ENCODE assay signal across 8 mouse cellular contexts in genomic region chr15:102326022-102326576, GRCm38 (mm10). TPM values are rescaled to one million over a fixed set of nuclear protein-coding genes. Genes with fewer than 3 reads are reported as not detected.
A peak's percentile ranks its signal among the peaks of the same experiment; 100 is the strongest.
DNase-seq lines count a peak whose midpoint lies in the region; ATAC-seq and TF ChIP-seq lines count a peak whose summit lies in the region.

Gene Pfdn5 (plus strand): TSS chr15:102326116.

- peaks cover 3% of the 10 kb centered on the region; the same call in 1 of the 2 replicates for H3K4me1 ChIP-seq in bone marrow, adult 2 months (ENCODE audit: control insufficient read depth, insufficient read depth, low read length)
- peaks cover 4% of the 10 kb centered on the region; the same call in 1 of the 2 replicates for H3K4me1 ChIP-seq in embryonic facial prominence, embryonic 14.5 days (ENCODE audit: control insufficient read depth, insufficient read depth, low read length)
- H3K4me1 ChIP-seq in heart, adult 2 months (ENCODE audit: control insufficient read depth, insufficient read depth, low read length), result peaks cover 3% of the 10 kb centered on the region
- peaks cover 6% of the 10 kb centered on the region; the same call in 1 of the 2 replicates for H3K4me1 ChIP-seq in kidney, adult 2 months (ENCODE audit: control insufficient read depth, insufficient read depth, low read length)
- H3K4me1 ChIP-seq in limb, embryonic 12.5 days (replicated peaks), result peaks cover 14% of the 10 kb centered on the region
- H3K4me1 ChIP-seq in midbrain, embryonic 14.5 days (ENCODE audit: control insufficient read depth, insufficient read depth, low read length), result peaks cover 8% of the 10 kb centered on the region

- H3K4me2 ChIP-seq in embryonic facial prominence, embryonic 14.5 days (ENCODE audit: low read depth, low read length), result peak within 1 kb of the TSS; percentile 72
- H3K4me2 ChIP-seq in limb, embryonic 12.5 days, result peak within 1 kb of the TSS; percentile 89
- peak within 1 kb of the TSS; percentile 74 for H3K4me2 ChIP-seq in midbrain, embryonic 14.5 days (ENCODE audit: low read length)

- ATAC-seq in embryonic facial prominence, embryonic 14.5 days (ENCODE audit: low read depth), result peak; percentile 94
- ATAC-seq in limb, embryonic 12.5 days (ENCODE audit: insufficient number of reproducible peaks, insufficient read depth, low FRiP score, low TSS enrichment, low read depth), result peak; percentile 78; the same call in 1 of the 2 replicates
- peak; percentile 87 for ATAC-seq in midbrain, embryonic 14.5 days (ENCODE audit: low FRiP score, low TSS enrichment)

- peak within 1 kb of the TSS; percentile 75 for H3K27ac ChIP-seq in bone marrow, adult 2 months (ENCODE audit: control insufficient read depth, insufficient read depth, low read depth, low read length, poor library complexity)
- H3K27ac ChIP-seq in embryonic facial prominence, embryonic 14.5 days (replicated peaks; ENCODE audit: low read depth, low read length), result peak within 1 kb of the TSS; percentile 78
- peak within 1 kb of the TSS; percentile 90 for H3K27ac ChIP-seq in heart, adult 2 months
- peak within 1 kb of the TSS; percentile 97 for H3K27ac ChIP-seq in kidney, adult 2 months (ENCODE audit: insufficient read depth, low read depth, low read length)
- H3K27ac ChIP-seq in limb, embryonic 12.5 days, result peak within 1 kb of the TSS; percentile 87
- 0 out of 2 replicates have a peak within 1 kb of the TSS, but pooled peaks have one; percentile 55 for H3K27ac ChIP-seq in midbrain, embryonic 14.5 days (replicated peaks; ENCODE audit: low read depth, low read length)

- WGBS in bone marrow, adult 2 months, result under 1% methylated on average over 40 of the region's 40 CpGs
- under 1% methylated on average over 40 of the region's 40 CpGs for WGBS in embryonic facial prominence, embryonic 14.5 days
- under 1% methylated on average over 40 of the region's 40 CpGs for WGBS in heart, adult 2 months
- WGBS in kidney, adult 2 months, result under 1% methylated on average over 40 of the region's 40 CpGs
- WGBS in limb, embryonic 12.5 days, result under 1% methylated on average over 40 of the region's 40 CpGs
- under 1% methylated on average over 40 of the region's 40 CpGs for WGBS in midbrain, embryonic 14.5 days

- peak within 1 kb of the TSS; percentile 99 for H3K4me3 ChIP-seq in bone marrow, adult 2 months (replicated peaks; ENCODE audit: control insufficient read depth, low read depth, low read length)
- H3K4me3 ChIP-seq in embryonic facial prominence, embryonic 14.5 days (ENCODE audit: low read depth, low read length), result peak within 1 kb of the TSS; percentile 91
- H3K4me3 ChIP-seq in heart, adult 2 months, result peak within 1 kb of the TSS; percentile 70
- H3K4me3 ChIP-seq in kidney, adult 2 months (ENCODE audit: insufficient read depth, low read depth, low read length), result peak within 1 kb of the TSS; percentile 100
- peak within 1 kb of the TSS; percentile 82 for H3K4me3 ChIP-seq in limb, embryonic 12.5 days (replicated peaks)
- peak within 1 kb of the TSS; percentile 94 for H3K4me3 ChIP-seq in midbrain, embryonic 14.5 days (replicated peaks; ENCODE audit: low read depth, low read length)

- peak; percentile 38; the same call in 1 of the 2 replicates for TF ChIP-seq CTCF in bone marrow, adult 2 months (IDR thresholded peaks at IDR 0.05; ENCODE audit: control insufficient read depth, insufficient read depth, low read length)
- peak; percentile 74 for TF ChIP-seq CTCF in heart, adult 2 months (IDR thresholded peaks at IDR 0.05)
- peak; percentile 50 for TF ChIP-seq CTCF in kidney, adult 2 months (conservative IDR thresholded peaks at IDR 0.05; ENCODE audit: insufficient read depth, insufficient read length, low read depth, low read length)

- no peaks in the 10 kb centered on the region for H3K79me2 ChIP-seq in heart, adult 2 months (replicated peaks; ENCODE audit: control insufficient read depth, insufficient read depth, low read length)

- intact Hi-C loops in heart, adult 2 months (cut with DNase I), result no loop called here

- H3K36me3 ChIP-seq in embryonic facial prominence, embryonic 14.5 days (ENCODE audit: control insufficient read depth, insufficient read depth, low read length), result peaks cover 56% of the 10 kb centered on the region
- H3K36me3 ChIP-seq in heart, adult 2 months (ENCODE audit: control insufficient read depth, insufficient read depth, low read length), result no peaks in the 10 kb centered on the region
- no peaks in the 10 kb centered on the region for H3K36me3 ChIP-seq in kidney, adult 2 months (ENCODE audit: control insufficient read depth, insufficient read depth, low read length)
- peaks cover 62% of the 10 kb centered on the region for H3K36me3 ChIP-seq in limb, embryonic 12.5 days
- peaks cover 33% of the 10 kb centered on the region for H3K36me3 ChIP-seq in midbrain, embryonic 14.5 days (ENCODE audit: control insufficient read depth, insufficient read depth, low read length)

- TF ChIP-seq EP300 in heart, adult 2 months (IDR thresholded peaks at IDR 0.05; ENCODE audit: insufficient read depth, low read depth, low read length), result 0 out of 2 replicates have a peak, but pooled peaks have one; percentile 41

- TF ChIP-seq POLR2A in bone marrow, adult 2 months (IDR thresholded peaks at IDR 0.05; ENCODE audit: borderline replicate concordance, control insufficient read depth, low read depth, low read length), result peak; percentile 71; the same call in 1 of the 2 replicates
- TF ChIP-seq POLR2A in heart, adult 2 months (IDR thresholded peaks at IDR 0.05; ENCODE audit: insufficient read depth, low read depth, low read length), result peak; percentile 67
- TF ChIP-seq POLR2A in kidney, adult 2 months (IDR thresholded peaks at IDR 0.05; ENCODE audit: low read depth, low read length), result peak; percentile 15

- DNase-seq in 416B (ENCODE audit: low read depth), result peak; percentile 82
- peak; percentile 92 for DNase-seq in embryonic facial prominence, embryonic 14.5 days (ENCODE audit: low spot score)
- peak; percentile 90 to 91 for DNase-seq in heart, adult 2 months
- DNase-seq in kidney, adult 2 months, result peak; percentile 91
- peak; percentile 92 for DNase-seq in midbrain, embryonic 14.5 days
- DNase-seq in spleen, adult 12 weeks (ENCODE audit: low spot score), result peak; percentile 73

- no peaks in the 10 kb centered on the region for H3K9me3 ChIP-seq in embryonic facial prominence, embryonic 14.5 days (ENCODE audit: control insufficient read depth, low read length)
- no peaks in the 10 kb centered on the region for H3K9me3 ChIP-seq in limb, embryonic 12.5 days
- no peaks in the 10 kb centered on the region for H3K9me3 ChIP-seq in midbrain, embryonic 14.5 days (ENCODE audit: control insufficient read depth, low read length)

- H3K27me3 ChIP-seq in embryonic facial prominence, embryonic 14.5 days (replicated peaks; ENCODE audit: control insufficient read depth, insufficient read depth, low read length), result no peaks in the 10 kb centered on the region
- H3K27me3 ChIP-seq in heart, adult 2 months (ENCODE audit: control insufficient read depth, insufficient read depth, low read length), result no peaks in the 10 kb centered on the region
- H3K27me3 ChIP-seq in kidney, adult 2 months (replicated peaks; ENCODE audit: control insufficient read depth, insufficient read depth, low read length), result no peaks in the 10 kb centered on the region
- no peaks in the 10 kb centered on the region for H3K27me3 ChIP-seq in limb, embryonic 12.5 days
- H3K27me3 ChIP-seq in midbrain, embryonic 14.5 days (ENCODE audit: control insufficient read depth, insufficient read depth, low read length), result no peaks in the 10 kb centered on the region

- peak within 1 kb of the TSS; percentile 87 for H3K9ac ChIP-seq in embryonic facial prominence, embryonic 14.5 days (ENCODE audit: low read depth, low read length)
- peak within 1 kb of the TSS; percentile 93 for H3K9ac ChIP-seq in heart, adult 2 months (ENCODE audit: low read depth, low read length)
- H3K9ac ChIP-seq in limb, embryonic 12.5 days (replicated peaks), result peak within 1 kb of the TSS; percentile 79
- H3K9ac ChIP-seq in midbrain, embryonic 14.5 days (replicated peaks; ENCODE audit: low read length), result peak within 1 kb of the TSS; percentile 79

RNA-seq across cellular contexts. Expression of gene Pfdn5, which starts in this region (rescaled TPM):
- 352 and 432 TPM in 2 replicates for polyA plus RNA-seq in bone marrow, adult 2 months (2011; ENCODE audit: insufficient read depth, insufficient read length, low replicate concordance, missing spikeins)
- 466 and 478 TPM in 2 replicates for polyA plus RNA-seq in embryonic facial prominence, embryonic 14.5 days (2014; fragmentation: Nextera tagmentation; extraction: Ambion mirVana)
- total RNA-seq in heart, adult 2 months (2021), result 100 to 1,000 TPM; 287 to 351 TPM
- 82.0 and 160 TPM in 2 replicates for polyA plus RNA-seq in heart, adult 2 months (2012; rRNA removed)
- 141 and 206 TPM in 2 replicates for polyA plus RNA-seq in kidney, adult 2 months (2012; rRNA removed)
- 431 and 445 TPM in 2 replicates for polyA plus RNA-seq in limb, embryonic 12.5 days (2016; fragmentation: Nextera tagmentation; extraction: Ambion mirVana)
- polyA plus RNA-seq in midbrain, embryonic 14.5 days (2014; fragmentation: Nextera tagmentation; extraction: Ambion mirVana), result 562 and 649 TPM in 2 replicates

Comparison
In these comparisons a context has a peak if more than half of its experiments do, and no peak if none do; other contexts are left out.
1. Peak in every context shown above with its lines: DNase-seq, ATAC-seq, H3K4me3 ChIP-seq and H3K27ac ChIP-seq.
2. POLR2A ChIP-seq: peak in every context shown above with its lines; median percentile 71 in bone marrow, adult 2 months; 67 in heart, adult 2 months; 15 in kidney, adult 2 months.